Mouse (Mus musculus) hindbrain, embryonic 11.5 days (tissue): ENCODE measurements around the gene Jdp2. TPM values are rescaled to one million over a fixed set of nuclear protein-coding genes. Genes with fewer than 3 reads are reported as not detected.

Source experiments
- ATAC-seq: fragments of 200-750 bp; cut with Nextera tagmentation; 2 replicates; pipeline ENCODE4 v1.8.0; 2017; ENCODE audit warnings: mild to moderate bottlenecking, moderate TSS enrichment, moderate library complexity; ENCODE audit not compliant: low FRiP score
- DNase-seq: peaks from one replicate; pipeline ENCODE4 v3.0.0-alpha.2; 2015; ENCODE audit warnings: low spot score
- H3K27ac ChIP-seq: fragments of 300-500 bp; sonication (generic); 2 replicates; pipeline ENCODE4 v1.5.1; 2014; ENCODE audit warnings: mild to moderate bottlenecking, low read depth, low read length
- H3K27me3 ChIP-seq: fragments of 300-500 bp; sonication (generic); 2 replicates; pipeline ENCODE4 v1.6.1; 2014; ENCODE audit warnings: mild to moderate bottlenecking, low read length, moderate library complexity, mixed read lengths; ENCODE audit not compliant: control insufficient read depth, insufficient read depth
- H3K36me3 ChIP-seq: fragments of 300-500 bp; sonication (generic); 2 replicates; pipeline ENCODE4 v1.6.1; 2014; ENCODE audit warnings: mild to moderate bottlenecking, low read length, moderate library complexity, mixed read lengths; ENCODE audit not compliant: control insufficient read depth, insufficient read depth
- H3K4me1 ChIP-seq: fragments of 300-500 bp; sonication (generic); replicated peaks from 2 replicates; pipeline ENCODE4 v1.6.1; 2014; ENCODE audit warnings: low read length, mixed read lengths; ENCODE audit not compliant: control insufficient read depth, insufficient read depth
- H3K4me2 ChIP-seq: fragments of 300-500 bp; sonication (generic); replicated peaks from 2 replicates; pipeline ENCODE4 v1.6.1; 2014; ENCODE audit warnings: mild to moderate bottlenecking, low read depth, low read length
- H3K4me3 ChIP-seq: fragments of 300-500 bp; sonication (generic); 2 replicates; pipeline ENCODE4 v1.5.1; 2014; ENCODE audit warnings: low read depth, low read length
- H3K9ac ChIP-seq: fragments of 300-500 bp; sonication (generic); 2 replicates; pipeline ENCODE4 v1.6.1; 2014; ENCODE audit warnings: low read depth, low read length
- H3K9me3 ChIP-seq: fragments of 300-500 bp; sonication (generic); 2 replicates; pipeline ENCODE4 v1.6.1; 2016; ENCODE audit warnings: low read length; ENCODE audit not compliant: control insufficient read depth
- WGBS: fragments of 180-500 bp; shearing (Covaris S2); extraction: QIAGEN DNeasy Blood & Tissue Kit; methylation state at CpG from one replicate; pipeline ENCODE4 v1.1.7; 2014; 5-methylcytosine and 5-hydroxymethylcytosine counted together
- polyA plus RNA-seq: library from polyadenylated mRNA; unstranded; fragments of >200 nt; fragmentation: Nextera tagmentation; extraction: Ambion mirVana; gene quantifications from 2 replicates; pipeline ENCODE4 v1.2.1, GENCODE M21; 2014

Jdp2 gene
- polyA plus RNA-seq, 1 experiment from 2014 or later: 0.43 TPM

- DNase-seq (no peak), ATAC-seq (no peak)
- no peak overlapping the region for H3K4me3 ChIP-seq
- no peak overlapping the region for H3K4me2 ChIP-seq
- H3K27ac ChIP-seq: no peak overlapping the region
- H3K9ac ChIP-seq: no peak overlapping the region
- H3K9me3 ChIP-seq: no peaks in the 10 kb centered on the region
- no peaks in the 10 kb centered on the region for H3K36me3 ChIP-seq
- whole genome bisulfite sequencing: 67% methylated on average over 9 of the region's 9 CpGs
- no peaks in the 10 kb centered on the region; the same call in 1 of the 2 replicates for H3K27me3 ChIP-seq
- H3K4me1 ChIP-seq: no peaks in the 10 kb centered on the region
These were observed 5.6 kb downstream of the Jdp2 start for GRCm38 (mm10) chr12:85604301-85604998.

- no peaks in the 10 kb centered on the region for H3K4me1 ChIP-seq
- DNase-seq (no peak), ATAC-seq (no peak)
- H3K36me3 ChIP-seq: no peaks in the 10 kb centered on the region
- H3K4me3 ChIP-seq: no peak overlapping the region
- no peaks in the 10 kb centered on the region for H3K9me3 ChIP-seq
- H3K27me3 ChIP-seq: no peaks in the 10 kb centered on the region
- no peak overlapping the region for H3K4me2 ChIP-seq
- no peak overlapping the region for H3K27ac ChIP-seq
- WGBS: 82% methylated on average over 14 of the region's 14 CpGs
- H3K9ac ChIP-seq: no peak overlapping the region
These were observed 9.0 kb downstream of the Jdp2 start for GRCm38 (mm10) chr12:85607519-85608449.

GRCm38 (mm10) chr12:85610167-85610566, 11.3 kb downstream of the Jdp2 start:
- H3K4me1 ChIP-seq: no peaks in the 10 kb centered on the region
- ATAC-seq (no peak), DNase-seq (no peak)
- no peak overlapping the region for H3K27ac ChIP-seq
- H3K9me3 ChIP-seq: no peaks in the 10 kb centered on the region
- H3K4me3 ChIP-seq: no peak overlapping the region
- 84% methylated on average over 9 of the region's 9 CpGs for WGBS
- no peak overlapping the region for H3K9ac ChIP-seq
- no peak overlapping the region for H3K4me2 ChIP-seq
- no peaks in the 10 kb centered on the region for H3K27me3 ChIP-seq
- no peaks in the 10 kb centered on the region for H3K36me3 ChIP-seq

GRCm38 (mm10) chr12:85614090-85614489, 15.3 kb downstream of the Jdp2 start:
- Histone ChIP-seq H3K9ac (no peak overlapping the region), H3K4me2 (no peak overlapping the region), H3K36me3 (no peaks in the 10 kb centered on the region), H3K4me1 (no peaks in the 10 kb centered on the region), H3K27ac (no peak overlapping the region), H3K4me3 (no peak overlapping the region), H3K9me3 (no peaks in the 10 kb centered on the region), H3K27me3 (no peaks in the 10 kb centered on the region)
- DNase-seq: no peak
- WGBS: 71% methylated on average over 4 of the region's 4 CpGs
- ATAC-seq: no peak

- Histone ChIP-seq H3K4me3 (no peak overlapping the region), H3K4me1 (peaks cover 5% of the 10 kb centered on the region; the same call in 1 of the 2 replicates), H3K4me2 (no peak overlapping the region), H3K36me3 (no peaks in the 10 kb centered on the region), H3K9ac (no peak overlapping the region), H3K27me3 (no peaks in the 10 kb centered on the region), H3K9me3 (no peaks in the 10 kb centered on the region), H3K27ac (no peak overlapping the region)
- 88% methylated on average over 8 of the region's 8 CpGs for WGBS
- DNase-seq (no peak), ATAC-seq (no peak)
These were observed 16.7 kb downstream of the Jdp2 start for GRCm38 (mm10) chr12:85615486-85615885.

GRCm38 (mm10) chr12:85617885-85618284, 19.1 kb downstream of the Jdp2 start:
- H3K9ac ChIP-seq: no peak overlapping the region
- DNase-seq: no peak
- 83% methylated on average over 9 of the region's 9 CpGs for WGBS
- no peaks in the 10 kb centered on the region for H3K36me3 ChIP-seq
- ATAC-seq: no peak
- no peaks in the 10 kb centered on the region for H3K27me3 ChIP-seq
- no peak overlapping the region for H3K4me3 ChIP-seq
- no peaks in the 10 kb centered on the region for H3K9me3 ChIP-seq
- H3K4me1 ChIP-seq: peaks cover 11% of the 10 kb centered on the region
- H3K27ac ChIP-seq: no peak overlapping the region
- H3K4me2 ChIP-seq: no peak overlapping the region

GRCm38 (mm10) chr12:85618430-85618829, 19.6 kb downstream of the Jdp2 start:
- no peak overlapping the region for H3K4me2 ChIP-seq
- no peaks in the 10 kb centered on the region for H3K36me3 ChIP-seq
- ATAC-seq (no peak), DNase-seq (no peak)
- H3K9me3 ChIP-seq: no peaks in the 10 kb centered on the region
- no peaks in the 10 kb centered on the region for H3K27me3 ChIP-seq
- no peak overlapping the region for H3K9ac ChIP-seq
- H3K27ac ChIP-seq: no peak overlapping the region
- H3K4me1 ChIP-seq: peaks cover 11% of the 10 kb centered on the region
- H3K4me3 ChIP-seq: no peak overlapping the region
- 79% methylated on average over 5 of the region's 5 CpGs for WGBS

- DNase-seq (no peak), ATAC-seq (0 out of 2 replicates have a peak, but pooled peaks have one; percentile 6)
- Histone ChIP-seq H3K9ac (no peak overlapping the region), H3K4me3 (no peak overlapping the region), H3K27me3 (no peaks in the 10 kb centered on the region), H3K9me3 (no peaks in the 10 kb centered on the region), H3K36me3 (no peaks in the 10 kb centered on the region), H3K4me1 (peaks cover 11% of the 10 kb centered on the region), H3K4me2 (no peak overlapping the region), H3K27ac (peak overlapping the region; percentile 70)
- WGBS: 78% methylated on average over 7 of the region's 7 CpGs
These were observed 20.6 kb downstream of the Jdp2 start for GRCm38 (mm10) chr12:85619283-85619897.
